23 mouse cellular contexts compared by ENCODE assay signal in genomic region chr2:155779506-155779905, GRCm38 (mm10). TPM values are rescaled to one million over a fixed set of nuclear protein-coding genes. Genes with fewer than 3 reads are reported as not detected.
"Had no signal": no experiment of that assay in that cellular context is flagged by ENCODE, and none has a peak within 500 bp of the region (broad histone marks: within the 10 kb centered on the region; RNA-seq: fewer than 3 reads in every experiment).

No protein-coding gene starts in this region.

- H3K4me3 ChIP-seq: neural tube, embryonic 13.5 days; neural tube, embryonic 15.5 days; stomach, embryonic 15.5 days had no signal

- H3K9ac ChIP-seq: neural tube, embryonic 15.5 days; stomach, embryonic 15.5 days had no signal

- H3K36me3 ChIP-seq: neural tube, embryonic 13.5 days; neural tube, embryonic 15.5 days; stomach, embryonic 15.5 days had no signal

- H3K9me3 ChIP-seq: neural tube, embryonic 13.5 days; neural tube, embryonic 15.5 days; stomach, embryonic 15.5 days had no signal

- H3K27ac ChIP-seq: neural tube, embryonic 13.5 days; neural tube, embryonic 15.5 days; stomach, embryonic 15.5 days; stomach, postnatal 0 days had no signal

- DNase-seq: right cerebral cortex, adult 18-20 months; right cerebral cortex, postnatal 14 days; right cerebral cortex, postnatal 25 days; right cerebral cortex, postnatal 4 days; spleen, adult 18-20 months; thymus, adult 18-20 months; thymus, adult 2 months; thymus, postnatal 14 days; thymus, postnatal 25 days; thymus, postnatal 36 days; thymus, postnatal 4 days had no signal

- H3K4me2 ChIP-seq: neural tube, embryonic 13.5 days; neural tube, embryonic 15.5 days; stomach, embryonic 15.5 days had no signal

RNA-seq across cellular contexts. Expression of gene Mmp24, which starts 4.4 kb away (rescaled TPM):
- polyA plus RNA-seq: spleen, adult 2 months had no signal

RNA-seq across cellular contexts. Expression of gene Gm17581, which starts 43.8 kb away (rescaled TPM):
- polyA plus RNA-seq: neural tube, embryonic 13.5 days; neural tube, embryonic 14.5 days; neural tube, embryonic 15.5 days; small intestine, adult 2 months; spleen, adult 2 months; stomach, embryonic 14.5 days; stomach, embryonic 15.5 days; stomach, embryonic 16.5 days; stomach, postnatal 0 days; testis, adult 2 months; thymus, adult 2 months; thymus, postnatal 0 days; urinary bladder, adult 2 months had no signal
